Mouse (Mus musculus): ENCODE results near the gene Tlk1. TPM values are rescaled to one million over a fixed set of nuclear protein-coding genes. Genes with fewer than 3 reads are reported as not detected.

Tlk1 gene
- polyA plus RNA-seq, 1 experiment: 47.1 TPM

GRCm38 (mm10) chr2:70701571-70701970, 124.0 kb downstream of the Tlk1 start:
- DNase-seq (ENCODE audit: extremely low spot score in 1 of 2, low spot score in 1 of 2): no peak

GRCm38 (mm10) chr2:70700851-70701250, 124.7 kb downstream of the Tlk1 start:
- no peak for DNase-seq (ENCODE audit: extremely low spot score in 1 of 2, low spot score in 1 of 2)

DNA sequence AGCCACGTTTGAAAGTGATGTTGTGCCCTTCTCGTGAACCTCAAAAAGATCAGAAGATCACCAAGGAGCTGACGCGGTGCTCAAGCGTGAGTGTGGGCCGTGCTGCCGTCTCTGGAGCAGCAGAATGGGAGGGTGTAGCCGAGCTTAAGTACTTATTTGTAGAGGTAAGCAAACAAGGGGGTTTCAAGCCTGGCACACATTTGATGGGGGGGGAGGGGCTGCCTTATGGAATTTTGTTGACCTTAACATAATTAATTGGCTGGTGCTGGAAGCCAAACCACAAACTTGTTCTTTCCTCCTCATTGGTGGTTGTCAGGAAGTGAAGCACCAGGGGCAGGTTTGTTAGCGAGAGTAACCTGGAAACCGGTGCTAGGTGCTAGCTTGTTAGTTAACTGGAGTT, 129.8 kb downstream of the Tlk1 start:
- DNase-seq (ENCODE audit: extremely low spot score in 1 of 2, low spot score in 1 of 2): no peak

DNA sequence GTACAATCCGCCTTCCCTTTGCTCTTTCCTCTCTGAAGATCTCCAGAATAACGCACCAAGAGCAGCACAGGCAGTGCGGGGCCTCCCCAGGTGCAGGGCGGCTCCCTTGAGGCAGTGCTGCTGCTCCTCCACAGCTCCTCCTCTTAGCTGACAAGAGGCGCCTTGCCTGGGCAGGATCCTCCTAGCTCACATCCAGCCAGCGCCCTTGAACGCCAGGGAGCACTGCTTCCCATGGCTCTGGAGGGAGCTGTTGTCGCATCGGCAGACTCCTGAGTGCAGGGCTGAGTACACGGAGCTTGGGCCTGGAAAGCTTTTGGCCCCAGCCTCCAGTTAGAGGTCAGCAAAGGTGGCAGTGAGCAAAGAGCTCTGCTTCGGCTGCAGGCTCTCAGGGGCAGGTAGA, 135.3 kb downstream of the Tlk1 start:
- peak in 1 of 2 experiments; percentile 36 for DNase-seq (ENCODE audit: extremely low spot score in 1 of 2, low spot score in 1 of 2)

DNA sequence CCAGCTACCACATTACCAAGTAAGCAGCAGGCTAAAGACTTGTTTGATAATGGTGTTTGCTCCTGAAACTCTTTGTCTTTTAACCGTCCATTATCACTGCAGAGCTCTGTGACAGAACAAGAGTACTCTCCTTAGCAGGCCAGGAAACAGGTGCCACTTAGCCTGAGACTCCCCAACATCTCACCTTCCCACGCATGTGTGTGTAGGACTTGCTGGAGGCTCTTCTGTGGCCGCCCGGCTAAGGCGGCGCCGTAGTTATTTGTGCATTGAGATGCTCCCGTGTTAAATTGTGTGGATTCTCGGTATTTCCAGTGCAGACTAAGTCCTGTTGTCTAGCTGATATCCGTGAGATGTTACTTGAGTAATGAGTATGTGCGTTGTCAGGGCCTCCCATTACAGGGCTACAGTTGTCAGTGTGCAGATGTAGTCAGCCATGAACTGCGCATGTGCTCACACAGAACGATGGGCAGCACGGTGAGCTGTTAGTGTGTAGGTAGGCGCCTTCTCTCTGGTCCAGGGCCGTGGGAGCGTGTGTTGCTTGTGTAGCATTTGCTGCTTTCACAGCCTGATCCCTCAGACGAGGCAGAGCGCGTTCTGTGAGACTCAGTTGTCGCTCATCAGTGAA, 137.0 kb downstream of the Tlk1 start:
- DNase-seq (ENCODE audit: extremely low spot score in 1 of 2, low spot score in 1 of 2): peak in 1 of 2 experiments; percentile 53

- DNase-seq (ENCODE audit: extremely low spot score in 1 of 2, low spot score in 1 of 2): no peak
Measured at GRCm38 (mm10) chr2:70682324-70682723, 143.2 kb downstream of the Tlk1 start.

DNA sequence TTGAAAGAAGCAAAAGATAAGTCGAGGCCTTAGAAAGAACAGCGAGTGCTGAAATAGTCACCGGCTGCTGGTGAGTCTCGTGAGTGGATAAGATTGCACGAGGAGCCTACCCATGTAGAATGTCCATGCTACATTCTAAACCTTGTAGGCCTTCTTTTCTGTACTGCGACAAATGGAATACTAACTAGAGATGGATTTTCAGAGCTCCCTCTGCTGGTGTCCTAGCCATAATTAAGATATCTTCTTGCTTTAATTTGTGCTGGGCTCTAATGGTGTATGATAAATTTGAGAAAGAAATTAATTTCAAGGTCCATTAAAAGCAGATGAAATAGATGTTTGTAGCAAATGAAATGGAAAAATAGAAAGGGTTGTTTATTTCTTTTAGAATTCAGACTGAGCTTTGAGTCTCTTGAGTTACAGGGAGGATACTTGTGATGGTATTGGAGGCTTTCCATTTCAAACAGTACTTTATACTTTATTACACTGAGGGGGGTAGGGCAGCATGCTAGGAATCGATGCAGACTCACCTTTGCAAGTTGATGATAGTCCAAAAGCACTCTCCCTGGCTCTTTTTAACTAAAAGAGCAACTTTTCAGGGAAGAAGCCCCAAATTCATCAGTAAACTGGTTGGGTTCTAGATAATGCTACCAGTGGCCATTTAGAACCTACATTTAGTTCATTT, 151.9 kb downstream of the Tlk1 start:
- DNase-seq (ENCODE audit: extremely low spot score in 1 of 2, low spot score in 1 of 2): peak in 1 of 2 experiments; percentile 55

- DNase-seq (ENCODE audit: extremely low spot score in 1 of 2, low spot score in 1 of 2): peak in 1 of 2 experiments; percentile 42
Measured at GRCm38 (mm10) chr2:70672476-70672875, 153.1 kb downstream of the Tlk1 start.

- no peak for DNase-seq (ENCODE audit: extremely low spot score in 1 of 2, low spot score in 1 of 2)
Measured at GRCm38 (mm10) chr2:70669896-70670295, 155.6 kb downstream of the Tlk1 start.

- DNase-seq (ENCODE audit: extremely low spot score in 1 of 2, low spot score in 1 of 2): no peak
Measured at GRCm38 (mm10) chr2:70669241-70669640, 156.3 kb downstream of the Tlk1 start.

GRCm38 (mm10) chr2:70667016-70667415, 158.5 kb downstream of the Tlk1 start:
- DNase-seq (ENCODE audit: extremely low spot score in 1 of 2, low spot score in 1 of 2): no peak

- no peak for DNase-seq (ENCODE audit: extremely low spot score in 1 of 2, low spot score in 1 of 2)
Measured at GRCm38 (mm10) chr2:70663764-70664163, 161.8 kb downstream of the Tlk1 start.

Other genes with a start within 250 kb of the Tlk1 start
- gene Gorasp2, start 164.2 kb downstream of the Tlk1 start, polyA plus RNA-seq (2012; rRNA removed): 80.5 and 81.2 TPM in 2 replicates
- 0.25 and 0.78 TPM in 2 replicates for gene Gm26558, start 163.6 kb downstream of the Tlk1 start, polyA plus RNA-seq (2012; rRNA removed)
- 8.5 and 9.3 TPM in 2 replicates for gene Dcaf17, start 229.6 kb upstream of the Tlk1 start, polyA plus RNA-seq (2012; rRNA removed)
- gene Mettl8, start 229.9 kb upstream of the Tlk1 start, polyA plus RNA-seq (2012; rRNA removed): 13.3 and 15.0 TPM in 2 replicates

Measured in frontal cortex, adult 2 months (tissue).